Mouse (Mus musculus) bone marrow macrophage, adult 2 months (primary cell): Measurements from ENCODE around the gene Arfgap2.

Experiments
- CTCF ChIP-seq: IDR thresholded peaks from 2 replicates; pipeline ENCODE4 v1.5.1; 2012; ENCODE audit warnings: low read depth, mild to moderate bottlenecking, low read length, moderate library complexity
- POLR2A ChIP-seq: IDR thresholded peaks from 2 replicates; pipeline ENCODE4 v1.6.1; 2012; ENCODE audit warnings: mild to moderate bottlenecking, low read depth, low read length, borderline replicate concordance

DNA sequence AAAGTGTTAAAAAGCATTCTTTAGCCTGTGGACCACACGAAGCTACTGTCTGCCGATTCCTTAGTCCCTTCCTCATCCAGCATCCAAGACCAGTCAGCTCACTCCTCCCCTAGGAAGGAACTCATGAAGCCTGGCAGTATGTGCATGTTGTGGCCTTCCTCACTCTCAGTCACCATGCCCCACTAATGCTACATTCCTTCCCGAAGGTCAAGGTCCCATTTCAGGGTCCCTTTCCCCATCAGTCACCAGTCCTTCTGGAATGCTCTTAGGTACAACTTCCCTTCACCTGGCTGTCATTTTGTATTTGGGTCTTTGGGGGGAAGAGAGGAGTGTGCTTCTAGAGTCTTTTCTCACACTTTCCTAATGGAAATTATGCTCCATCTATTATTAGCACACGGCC is 12.8 kb upstream of the Arfgap2 start:
- TF ChIP-seq POLR2A, result no peak
- TF ChIP-seq CTCF, result no peak
